In the genomic region with DNA sequence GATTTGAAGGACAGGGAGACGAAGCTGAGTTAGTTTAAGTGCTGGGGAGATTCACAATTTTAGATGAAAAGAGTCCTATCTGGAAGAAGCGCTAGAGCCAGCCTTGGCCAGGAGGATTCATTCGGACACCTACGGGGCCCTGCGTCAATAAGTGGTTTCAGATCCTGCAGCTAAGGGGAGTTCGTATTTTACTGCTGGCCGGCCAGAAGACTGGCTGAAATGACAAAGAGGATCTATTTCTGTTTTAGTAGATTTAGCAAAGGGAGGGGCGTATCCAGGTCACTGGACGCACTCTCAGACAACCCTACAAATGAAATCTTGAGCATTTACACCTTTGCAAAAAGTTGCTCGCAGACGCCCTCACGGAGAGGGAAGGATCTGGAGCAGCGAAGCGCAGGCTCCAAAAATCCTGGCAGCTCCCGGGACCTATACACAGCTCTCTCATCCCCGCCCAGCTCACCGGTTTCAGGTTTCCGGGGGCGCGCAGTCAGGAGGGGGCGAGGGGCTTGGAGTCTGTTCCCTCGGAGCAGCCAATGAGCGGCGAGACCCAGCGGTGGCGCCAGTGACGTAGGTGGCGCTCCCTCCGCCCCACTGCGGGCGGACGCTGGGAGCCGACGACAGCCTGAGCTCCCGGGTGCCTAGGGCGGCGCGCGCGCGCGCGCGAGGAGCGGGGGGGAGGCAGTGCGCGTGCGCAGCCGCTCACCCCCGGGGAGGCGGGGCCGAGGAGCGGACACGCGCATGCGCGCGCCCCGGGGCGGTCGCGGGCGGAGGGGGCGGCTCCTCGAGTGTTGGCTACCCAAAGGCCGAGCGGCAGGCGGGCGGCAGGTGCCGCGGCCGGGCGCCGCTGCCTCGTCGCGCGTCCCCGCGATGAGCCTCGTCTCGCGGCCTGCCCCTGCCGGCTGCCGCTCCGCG, we compare ENCODE assay signal across 8 mouse cellular contexts. TPM values are rescaled to one million over a fixed set of nuclear protein-coding genes. Genes with fewer than 3 reads are reported as not detected.
DNase-seq lines count a peak whose midpoint lies in the region; ATAC-seq lines count a peak whose summit lies in the region.

A gene (plus strand): TSS at position 809 of the 912 bp plus-strand sequence.

- no peaks in the 10 kb centered on the region for H3K36me3 ChIP-seq in intestine, embryonic 14.5 days (ENCODE audit: control insufficient read depth, insufficient read depth, low read length)

- peaks cover 12% of the 10 kb centered on the region for H3K4me1 ChIP-seq in intestine, embryonic 14.5 days (replicated peaks; ENCODE audit: control insufficient read depth, insufficient read depth, low read length)

- no peaks in the 10 kb centered on the region for H3K27me3 ChIP-seq in intestine, embryonic 14.5 days (replicated peaks; ENCODE audit: control insufficient read depth, insufficient read depth, low read length)

- H3K9ac ChIP-seq in intestine, embryonic 14.5 days (ENCODE audit: low read length) = peak within 1 kb of the TSS; percentile 83

- peak; percentile 97 for ATAC-seq in intestine, embryonic 14.5 days (replicated peaks; ENCODE audit: low FRiP score, low TSS enrichment, low read depth)

- intact Hi-C loops in left cerebral cortex, postnatal 14 days (cut with DNase I) = no loop called here

- H3K4me3 ChIP-seq in intestine, embryonic 14.5 days (ENCODE audit: low read depth, low read length) = peak within 1 kb of the TSS; percentile 76

- peak within 1 kb of the TSS; percentile 78 for H3K4me2 ChIP-seq in intestine, embryonic 14.5 days (ENCODE audit: low read length)

- under 1% methylated on average over 52 of the region's 87 CpGs for WGBS in intestine, embryonic 14.5 days

- no peaks in the 10 kb centered on the region for H3K9me3 ChIP-seq in intestine, embryonic 14.5 days (ENCODE audit: control insufficient read depth, low read length)

- peak within 1 kb of the TSS; percentile 83 for H3K27ac ChIP-seq in intestine, embryonic 14.5 days (ENCODE audit: low read depth)

- DNase-seq in adrenal gland, adult 18-20 months (ENCODE audit: low spot score in 2 of 2) = peak; percentile 97 to 99
- peak; percentile 99 for DNase-seq in embryo, embryonic 11 days
- peak; percentile 99 for DNase-seq in gastrocnemius, postnatal 25 days
- DNase-seq in intestine, embryonic 14.5 days (ENCODE audit: low spot score) = peak; percentile 95
- peak; percentile 97 to 98 for DNase-seq in left cerebral cortex, postnatal 14 days (ENCODE audit: low spot score in 2 of 2)
- peak; percentile 99 for DNase-seq in mesoderm, embryonic 11.5 days (ENCODE audit: low read depth, low spot score)
- DNase-seq in right cerebral cortex, postnatal 36 days (ENCODE audit: low spot score in 2 of 2) = peak; percentile 97
- DNase-seq in yolk sac, embryonic 10.5 days (ENCODE audit: low spot score) = peak; percentile 99

RNA-seq across cellular contexts. Expression of the gene that starts here (rescaled TPM):
- 10 to 100 TPM; 23.3 to 26.4 TPM for total RNA-seq in adrenal gland, adult 18-20 months (2021)
- total RNA-seq in gastrocnemius, postnatal 25 days (2021) = 10 to 100 TPM; 22.0 to 23.6 TPM
- polyA plus RNA-seq in intestine, embryonic 14.5 days (2014; fragmentation: Nextera tagmentation; extraction: Ambion mirVana) = 14.3 and 14.9 TPM in 2 replicates
- total RNA-seq in left cerebral cortex, postnatal 14 days (2021) = 10 to 100 TPM; 77.9 to 84.1 TPM

Comparison
In these comparisons a context has a peak if more than half of its experiments do, and no peak if none do; other contexts are left out.
1. Peak in every context shown above with its lines: DNase-seq, ATAC-seq, H3K4me3 ChIP-seq and H3K27ac ChIP-seq.